Mouse (Mus musculus): ENCODE results near the gene Ern1.
A peak's percentile ranks its signal among the peaks of the same experiment; 100 is the strongest.

The Ern1 gene

GRCm38 (mm10) chr11:106487733-106488115 lies at the start of gene Ern1:
Gene Ern1, minus strand, starts transcription at chr11:106487852.
- DNase-seq (ENCODE audit: low read depth in 2 of 2, low spot score in 2 of 2): peak; percentile 96 to 99

GRCm38 (mm10) chr11:106536253-106536912 lies 48.7 kb upstream of the Ern1 start:
- peak; percentile 82 to 88 for DNase-seq (ENCODE audit: low read depth in 2 of 2, low spot score in 2 of 2)

GRCm38 (mm10) chr11:106535660-106536252 lies 48.1 kb upstream of the Ern1 start:
- DNase-seq (ENCODE audit: low read depth in 2 of 2, low spot score in 2 of 2): no peak

GRCm38 (mm10) chr11:106532248-106532790 lies 44.7 kb upstream of the Ern1 start:
- no peak for DNase-seq (ENCODE audit: low read depth in 2 of 2, low spot score in 2 of 2)

- no peak for DNase-seq (ENCODE audit: low read depth in 2 of 2, low spot score in 2 of 2)
These were observed 42.1 kb upstream of the Ern1 start for GRCm38 (mm10) chr11:106529786-106530185.

GRCm38 (mm10) chr11:106529113-106529512 lies 41.5 kb upstream of the Ern1 start:
- no peak for DNase-seq (ENCODE audit: low read depth in 2 of 2, low spot score in 2 of 2)

- DNase-seq (ENCODE audit: low read depth in 2 of 2, low spot score in 2 of 2): no peak
These were observed 40.3 kb upstream of the Ern1 start for GRCm38 (mm10) chr11:106527926-106528325.

- DNase-seq (ENCODE audit: low read depth in 2 of 2, low spot score in 2 of 2): no peak
These were observed 39.6 kb upstream of the Ern1 start for GRCm38 (mm10) chr11:106527147-106527821.

GRCm38 (mm10) chr11:106522538-106522937 lies 34.9 kb upstream of the Ern1 start:
- DNase-seq (ENCODE audit: low read depth in 2 of 2, low spot score in 2 of 2): no peak

GRCm38 (mm10) chr11:106521612-106522011 lies 34.0 kb upstream of the Ern1 start:
- DNase-seq (ENCODE audit: low read depth in 2 of 2, low spot score in 2 of 2): no peak

GRCm38 (mm10) chr11:106520404-106520803 lies 32.8 kb upstream of the Ern1 start:
- no peak for DNase-seq (ENCODE audit: low read depth in 2 of 2, low spot score in 2 of 2)

GRCm38 (mm10) chr11:106519519-106519918 lies 31.9 kb upstream of the Ern1 start:
- no peak for DNase-seq (ENCODE audit: low read depth in 2 of 2, low spot score in 2 of 2)

GRCm38 (mm10) chr11:106518391-106518790 lies 30.7 kb upstream of the Ern1 start:
- no peak for DNase-seq (ENCODE audit: low read depth in 2 of 2, low spot score in 2 of 2)

GRCm38 (mm10) chr11:106515079-106515745 lies 27.6 kb upstream of the Ern1 start:
- no peak for DNase-seq (ENCODE audit: low read depth in 2 of 2, low spot score in 2 of 2)

- no peak for DNase-seq (ENCODE audit: low read depth in 2 of 2, low spot score in 2 of 2)
These were observed 26.8 kb upstream of the Ern1 start for GRCm38 (mm10) chr11:106514446-106514845.

- peak; percentile 43 to 70 for DNase-seq (ENCODE audit: low read depth in 2 of 2, low spot score in 2 of 2)
These were observed 25.5 kb upstream of the Ern1 start for GRCm38 (mm10) chr11:106513166-106513565.

GRCm38 (mm10) chr11:106512006-106512390 lies 24.3 kb upstream of the Ern1 start:
- no peak for DNase-seq (ENCODE audit: low read depth in 2 of 2, low spot score in 2 of 2)

- no peak for DNase-seq (ENCODE audit: low read depth in 2 of 2, low spot score in 2 of 2)
These were observed 23.8 kb upstream of the Ern1 start for GRCm38 (mm10) chr11:106511236-106512005.

- no peak for DNase-seq (ENCODE audit: low read depth in 2 of 2, low spot score in 2 of 2)
These were observed 20.0 kb upstream of the Ern1 start for GRCm38 (mm10) chr11:106507638-106508037.

GRCm38 (mm10) chr11:106506211-106506610 lies 18.6 kb upstream of the Ern1 start:
- DNase-seq (ENCODE audit: low read depth in 2 of 2, low spot score in 2 of 2): no peak

GRCm38 (mm10) chr11:106504129-106504528 lies 16.5 kb upstream of the Ern1 start:
- no peak for DNase-seq (ENCODE audit: low read depth in 2 of 2, low spot score in 2 of 2)

All from CD8-positive naive resting alpha-beta T cell, adult 2 months (primary cell).